Mouse (Mus musculus) brain, embryonic 14.5 days (tissue): ENCODE measurements around the gene Lyzl6. TPM values are rescaled to one million over a fixed set of nuclear protein-coding genes. Genes with fewer than 3 reads are reported as not detected.

ENCODE experiments used
- DNase-seq: peaks from one replicate; pipeline ENCODE4 v3.0.0-alpha.2; 2011; ENCODE audit warnings: low read depth
- CTCF ChIP-seq: fragments of 200-500 bp; IDR thresholded peaks from 2 replicates; pipeline ENCODE4 v1.5.1; 2012; ENCODE audit warnings: inconsistent platforms, mild to moderate bottlenecking, moderate library complexity, borderline replicate concordance; ENCODE audit not compliant: insufficient read depth, insufficient read length; ENCODE audit errors: extremely low read depth
- POLR2A ChIP-seq: fragments of 200-500 bp; IDR thresholded peaks from 2 replicates; pipeline ENCODE4 v1.6.1; 2012; ENCODE audit warnings: mild to moderate bottlenecking, inconsistent platforms, borderline replicate concordance; ENCODE audit not compliant: poor library complexity, insufficient read depth, insufficient read length, severe bottlenecking; ENCODE audit errors: extremely low read depth
- polyA plus RNA-seq: library from polyadenylated mRNA; depleted of rRNA; stranded (reverse); fragments of >200 nt; gene quantifications from 2 replicates; pipeline ENCODE4 v1.2.3, GENCODE M21; 2012; rRNA removed

Lyzl6 gene
- polyA plus RNA-seq: not detected in 2 replicates

- no peak for DNase-seq
- TF ChIP-seq POLR2A (no peak), CTCF (no peak)
Observed at GRCm38 (mm10) chr11:103638790-103639189, at the start of gene Lyzl6. Gene Lyzl6 (minus strand): TSS chr11:103638890.

- no peak for TF ChIP-seq CTCF
- no peak for TF ChIP-seq POLR2A
- DNase-seq: no peak
Observed at GRCm38 (mm10) chr11:103686706-103687105, 48.0 kb upstream of the Lyzl6 start.

GRCm38 (mm10) chr11:103685261-103685736, 46.6 kb upstream of the Lyzl6 start:
- TF ChIP-seq CTCF (no peak), POLR2A (no peak)

GRCm38 (mm10) chr11:103683667-103684334, 45.1 kb upstream of the Lyzl6 start:
- DNase-seq: no peak
- TF ChIP-seq CTCF (no peak), POLR2A (no peak)

More at GRCm38 (mm10) chr11:103685261-103685736, 46.6 kb upstream of the Lyzl6 start:
- peak; percentile 73 for DNase-seq

GRCm38 (mm10) chr11:103677042-103677441, 38.4 kb upstream of the Lyzl6 start:
- peak; percentile 57 for TF ChIP-seq CTCF
- DNase-seq: peak; percentile 38

GRCm38 (mm10) chr11:103675556-103675955, 36.9 kb upstream of the Lyzl6 start:
- peak; percentile 81 for DNase-seq
- TF ChIP-seq CTCF (peak; percentile 84; the same call in 1 of the 2 replicates), POLR2A (no peak)

GRCm38 (mm10) chr11:103666907-103667426, 28.3 kb upstream of the Lyzl6 start:
- DNase-seq: peak; percentile 84
- no peak for TF ChIP-seq CTCF
- TF ChIP-seq POLR2A: no peak

- TF ChIP-seq POLR2A: no peak
- TF ChIP-seq CTCF: no peak
- DNase-seq: peak; percentile 90
Observed at GRCm38 (mm10) chr11:103666181-103666906, 27.7 kb upstream of the Lyzl6 start.

- DNase-seq: peak; percentile 42
- TF ChIP-seq CTCF (no peak), POLR2A (no peak)
Observed at GRCm38 (mm10) chr11:103665695-103666094, 27.0 kb upstream of the Lyzl6 start.

GRCm38 (mm10) chr11:103663119-103663518, 24.4 kb upstream of the Lyzl6 start:
- DNase-seq: no peak

GRCm38 (mm10) chr11:103662546-103662945, 23.9 kb upstream of the Lyzl6 start:
- DNase-seq: no peak
- no peak for TF ChIP-seq POLR2A
- TF ChIP-seq CTCF: no peak

More at GRCm38 (mm10) chr11:103663119-103663518, 24.4 kb upstream of the Lyzl6 start:
- no peak for TF ChIP-seq CTCF
- TF ChIP-seq POLR2A: no peak

- DNase-seq: peak; percentile 52
- TF ChIP-seq CTCF (no peak), POLR2A (no peak)
Observed at GRCm38 (mm10) chr11:103661863-103662262, 23.2 kb upstream of the Lyzl6 start.

- TF ChIP-seq CTCF: no peak
- no peak for TF ChIP-seq POLR2A
- peak; percentile 66 for DNase-seq
Observed at GRCm38 (mm10) chr11:103658189-103658588, 19.5 kb upstream of the Lyzl6 start.

GRCm38 (mm10) chr11:103656520-103656919, 17.8 kb upstream of the Lyzl6 start:
- TF ChIP-seq CTCF (no peak), POLR2A (no peak)
- peak; percentile 31 for DNase-seq

- TF ChIP-seq CTCF (no peak), POLR2A (no peak)
- peak; percentile 6 for DNase-seq
Observed at GRCm38 (mm10) chr11:103653359-103653965, 14.8 kb upstream of the Lyzl6 start.
